Mouse (Mus musculus) ovary, postnatal 10 days (tissue): ENCODE data around the gene Hspbp1.

ENCODE experiments used
- DNase-seq: peaks from one replicate; pipeline ENCODE4 v3.0.0; 2022; ENCODE audit warnings: low spot score

Gene Hspbp1

DNA sequence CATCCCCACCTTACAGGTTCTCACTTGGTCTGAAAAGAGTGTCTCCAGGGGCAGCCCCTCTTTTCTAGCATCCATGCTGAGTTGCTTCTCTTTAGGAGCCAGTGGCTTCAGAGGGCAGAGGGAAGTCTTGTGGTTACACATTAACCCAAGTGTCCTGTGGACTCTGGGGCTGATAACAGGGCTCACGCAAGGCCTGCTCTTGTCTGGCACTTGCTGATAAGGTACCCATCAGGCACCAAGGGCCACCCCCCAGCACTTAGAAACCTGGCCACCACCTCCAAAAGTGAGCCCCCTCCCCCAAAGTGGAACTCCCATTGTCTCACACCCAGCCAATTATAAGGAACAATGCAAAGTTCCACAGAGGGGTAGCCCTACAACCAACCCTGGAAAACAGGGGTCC, 54.7 kb downstream of the Hspbp1 start:
- no peak for DNase-seq

DNA sequence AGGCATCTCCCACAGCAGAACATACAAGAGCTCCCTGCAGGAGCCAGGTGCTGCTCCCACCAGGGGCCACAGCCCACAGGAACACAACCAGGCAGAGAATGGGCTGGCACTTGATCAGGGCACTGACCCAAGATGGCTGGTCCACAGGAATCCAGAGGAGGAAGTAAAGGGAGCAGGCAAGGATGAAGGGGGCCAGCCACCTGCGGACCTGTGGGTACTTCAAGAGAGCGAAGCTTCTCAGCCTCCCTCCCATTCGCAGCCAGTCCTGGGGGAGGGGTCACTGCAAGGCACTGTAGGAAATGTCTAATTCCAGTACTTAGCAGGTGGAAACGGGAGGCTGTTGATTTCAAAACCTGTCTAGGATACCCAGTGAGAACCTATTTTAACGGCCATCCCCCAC, 55.3 kb downstream of the Hspbp1 start:
- DNase-seq = no peak

DNA sequence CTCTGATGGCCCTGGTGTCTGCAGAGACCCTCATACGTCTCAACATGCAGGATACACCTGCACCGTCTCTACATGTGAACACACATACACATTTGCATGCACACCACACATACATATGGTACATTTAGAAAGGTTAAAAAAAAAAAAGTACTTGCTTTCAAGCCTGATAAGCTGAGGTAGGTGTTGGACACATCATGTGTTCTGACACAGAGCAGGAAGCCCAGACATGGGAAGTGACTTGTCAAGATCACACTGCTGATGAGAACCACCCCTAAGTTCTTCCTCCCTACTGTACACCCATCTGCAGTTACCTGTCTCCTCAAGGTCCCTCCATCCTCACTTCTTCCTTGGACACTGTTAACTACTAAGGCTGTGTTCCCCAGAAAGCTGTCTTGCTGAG, 58.9 kb downstream of the Hspbp1 start:
- DNase-seq = no peak

DNA sequence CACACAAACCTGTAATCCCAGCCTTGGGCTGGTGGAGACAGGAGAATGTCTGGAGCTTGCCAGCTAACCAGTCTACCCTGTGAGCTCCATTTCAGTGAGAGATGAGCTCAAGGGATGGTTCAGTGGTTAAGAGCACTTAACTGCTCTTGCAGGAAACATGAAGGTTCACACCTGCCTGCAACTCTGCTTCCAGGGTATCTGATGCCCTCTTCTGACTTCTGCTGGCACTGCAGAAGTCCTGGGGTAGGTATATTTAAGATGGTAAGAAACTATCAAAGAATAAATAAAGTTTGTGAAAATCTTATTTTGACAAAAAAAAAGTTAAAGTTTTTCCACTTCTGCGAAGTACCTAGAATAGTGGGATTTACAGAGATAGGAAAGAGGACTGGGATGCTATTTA, 60.5 kb downstream of the Hspbp1 start:
- DNase-seq = no peak

DNA sequence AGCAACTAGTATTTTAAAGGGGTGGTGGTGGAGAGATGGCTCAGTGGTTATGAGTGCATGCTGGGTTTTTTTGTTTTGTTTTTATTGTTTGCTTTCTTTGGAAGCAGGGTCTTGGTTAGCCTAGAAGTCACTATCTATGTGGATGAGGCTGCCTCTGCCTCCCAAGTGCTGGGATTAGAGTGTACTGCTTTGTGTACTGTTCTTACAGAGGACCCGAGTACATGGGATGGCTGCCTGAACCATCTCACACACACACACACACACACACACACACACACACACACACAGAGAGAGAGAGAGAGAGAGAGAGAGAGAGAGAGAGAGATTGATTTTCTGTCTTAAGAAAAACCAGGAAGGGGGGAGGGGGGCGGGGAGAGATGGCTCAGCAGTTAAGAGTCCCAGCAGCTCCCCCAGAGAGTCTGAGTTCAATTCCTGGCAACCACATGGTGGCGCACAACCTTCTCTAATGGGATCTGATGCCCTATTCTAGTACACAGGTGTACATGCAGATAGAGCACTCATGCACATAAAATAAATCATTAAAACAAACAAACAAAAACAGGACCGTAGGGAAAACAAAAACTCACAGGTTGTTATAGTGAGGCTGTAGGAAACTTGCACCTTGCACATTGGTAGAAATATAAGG, 61.2 kb downstream of the Hspbp1 start:
- DNase-seq = no peak

DNA sequence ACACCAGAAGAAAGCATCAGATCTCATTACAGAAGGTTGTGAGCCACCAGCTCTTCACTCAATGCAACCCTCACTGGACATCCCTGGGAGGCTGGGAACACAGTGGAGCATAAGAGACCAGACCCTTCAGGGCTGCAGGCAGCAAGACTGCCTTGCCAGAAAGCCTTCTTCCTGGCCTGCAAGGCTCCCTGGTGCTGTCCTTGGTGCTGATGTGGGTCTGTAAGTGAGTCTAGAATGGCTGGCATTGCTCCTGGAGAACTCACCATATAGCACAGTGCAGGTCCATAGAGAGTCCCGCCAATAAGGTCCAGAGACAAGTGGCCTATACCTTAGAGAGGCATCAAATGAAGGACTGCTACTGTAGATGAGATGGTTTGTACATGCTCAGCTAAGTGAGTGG, 64.9 kb downstream of the Hspbp1 start:
- no peak for DNase-seq

DNA sequence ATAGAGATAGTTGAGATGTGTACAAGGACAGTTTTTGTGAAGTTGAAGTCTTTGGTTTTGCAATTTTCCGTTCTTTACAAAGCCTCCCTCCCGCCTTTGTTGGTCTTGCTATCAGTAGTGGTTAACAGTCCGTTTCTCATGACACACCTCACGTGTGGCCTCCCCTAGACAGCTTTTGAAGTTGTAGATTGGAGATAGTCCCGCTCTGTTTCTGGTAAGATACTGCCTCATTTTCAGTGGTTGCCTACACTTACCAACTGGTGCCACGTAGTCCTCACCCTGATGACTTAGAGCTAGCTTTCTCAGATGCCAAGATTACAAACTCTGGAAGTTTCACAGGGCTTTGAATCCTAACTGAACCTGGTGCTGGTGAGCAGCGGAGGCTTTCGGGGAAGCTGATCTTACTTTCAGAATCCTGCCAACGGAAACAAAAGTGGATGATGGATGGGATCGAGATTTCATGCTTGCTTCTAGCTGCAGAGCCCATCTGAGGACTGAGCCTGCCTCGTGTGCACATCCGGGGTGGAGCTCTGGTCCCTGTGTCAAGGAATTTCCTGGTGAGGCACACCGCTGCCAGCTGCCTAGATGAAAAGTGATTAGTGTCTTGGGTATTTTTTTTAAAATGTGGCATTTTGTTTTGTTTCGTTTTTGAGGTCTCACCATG, 71.0 kb downstream of the Hspbp1 start:
- no peak for DNase-seq

DNA sequence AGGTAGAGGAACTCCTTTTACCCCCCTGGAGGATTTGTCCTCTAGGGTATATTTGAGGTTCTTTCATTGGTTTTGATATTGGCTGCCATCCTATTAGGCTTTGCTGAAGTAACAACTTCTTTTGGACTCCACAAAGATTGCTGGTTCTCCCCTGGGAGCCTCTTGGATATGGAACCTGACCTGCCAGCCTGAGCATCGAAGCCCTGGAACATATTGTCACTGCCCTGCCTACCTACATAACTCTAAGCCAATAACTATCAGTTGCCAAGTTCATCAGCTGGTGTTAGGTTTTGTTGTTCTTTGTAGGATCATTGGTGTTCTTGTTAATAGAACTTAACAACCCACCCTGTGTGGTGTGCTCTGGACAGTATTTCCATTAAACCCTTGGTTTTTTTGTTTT, 71.9 kb downstream of the Hspbp1 start:
- no peak for DNase-seq

DNA sequence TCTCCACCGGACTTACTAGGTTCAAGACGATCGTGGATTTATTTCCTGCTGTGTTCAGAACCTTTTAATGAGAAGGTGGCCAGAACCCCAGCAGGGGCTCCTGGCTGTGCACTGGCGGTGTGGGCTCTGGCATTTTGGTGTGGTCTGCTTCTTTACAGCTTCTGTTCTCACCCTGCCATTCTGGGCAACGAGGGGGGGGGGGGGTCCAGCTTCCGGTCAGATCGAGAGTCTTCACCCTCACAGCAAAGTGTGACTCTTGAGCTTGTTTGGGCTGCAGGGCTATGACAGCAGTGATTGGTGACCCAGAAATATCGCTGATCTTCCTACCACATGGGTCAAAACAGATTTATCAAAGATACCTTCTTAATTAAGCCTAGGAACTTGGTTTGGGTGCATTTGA, 72.5 kb downstream of the Hspbp1 start:
- DNase-seq = no peak

DNA sequence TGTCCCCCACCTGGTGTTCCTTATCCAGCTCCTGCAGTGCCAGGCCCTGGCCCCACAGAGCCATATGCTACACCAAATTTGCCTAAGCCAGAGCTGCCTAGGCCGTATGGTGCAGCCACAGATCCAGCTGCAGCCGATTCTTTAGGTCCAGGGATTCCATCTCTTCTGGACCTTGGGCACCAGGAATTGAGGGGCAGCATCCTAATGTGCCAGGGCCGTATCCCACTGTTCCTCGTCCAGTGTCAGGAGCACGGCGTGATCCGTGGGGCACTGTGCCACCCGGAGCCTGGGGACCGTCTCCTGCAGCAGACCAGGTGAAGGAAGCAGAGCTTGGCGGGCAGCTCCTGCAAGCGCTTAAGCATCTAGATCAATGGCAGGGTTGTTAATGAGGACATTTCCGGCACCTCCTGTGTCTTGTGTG, 72.9 kb downstream of the Hspbp1 start:
- no peak for DNase-seq

DNA sequence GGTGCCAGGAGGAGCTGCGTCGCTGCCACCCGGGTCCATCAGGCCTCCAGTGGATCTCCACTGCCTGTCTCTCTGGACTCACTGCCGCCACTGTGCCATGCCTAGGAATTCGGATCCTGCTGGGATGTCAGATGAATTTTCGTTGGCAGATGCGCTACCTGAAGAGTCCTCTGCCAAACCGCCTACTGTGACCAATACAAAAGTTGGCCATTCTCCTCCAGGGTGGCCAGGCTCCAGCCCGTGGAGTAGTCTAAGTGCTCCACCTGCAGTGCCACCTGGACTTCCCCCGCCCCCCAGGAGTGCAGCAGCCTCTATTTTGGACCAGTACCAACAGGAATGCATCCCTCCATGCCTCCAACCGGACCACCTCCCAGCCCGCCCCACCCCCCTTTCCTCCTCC, 73.4 kb downstream of the Hspbp1 start:
- no peak for DNase-seq
